Mouse (Mus musculus): ENCODE data around the gene Isg15.

Isg15 gene

DNA sequence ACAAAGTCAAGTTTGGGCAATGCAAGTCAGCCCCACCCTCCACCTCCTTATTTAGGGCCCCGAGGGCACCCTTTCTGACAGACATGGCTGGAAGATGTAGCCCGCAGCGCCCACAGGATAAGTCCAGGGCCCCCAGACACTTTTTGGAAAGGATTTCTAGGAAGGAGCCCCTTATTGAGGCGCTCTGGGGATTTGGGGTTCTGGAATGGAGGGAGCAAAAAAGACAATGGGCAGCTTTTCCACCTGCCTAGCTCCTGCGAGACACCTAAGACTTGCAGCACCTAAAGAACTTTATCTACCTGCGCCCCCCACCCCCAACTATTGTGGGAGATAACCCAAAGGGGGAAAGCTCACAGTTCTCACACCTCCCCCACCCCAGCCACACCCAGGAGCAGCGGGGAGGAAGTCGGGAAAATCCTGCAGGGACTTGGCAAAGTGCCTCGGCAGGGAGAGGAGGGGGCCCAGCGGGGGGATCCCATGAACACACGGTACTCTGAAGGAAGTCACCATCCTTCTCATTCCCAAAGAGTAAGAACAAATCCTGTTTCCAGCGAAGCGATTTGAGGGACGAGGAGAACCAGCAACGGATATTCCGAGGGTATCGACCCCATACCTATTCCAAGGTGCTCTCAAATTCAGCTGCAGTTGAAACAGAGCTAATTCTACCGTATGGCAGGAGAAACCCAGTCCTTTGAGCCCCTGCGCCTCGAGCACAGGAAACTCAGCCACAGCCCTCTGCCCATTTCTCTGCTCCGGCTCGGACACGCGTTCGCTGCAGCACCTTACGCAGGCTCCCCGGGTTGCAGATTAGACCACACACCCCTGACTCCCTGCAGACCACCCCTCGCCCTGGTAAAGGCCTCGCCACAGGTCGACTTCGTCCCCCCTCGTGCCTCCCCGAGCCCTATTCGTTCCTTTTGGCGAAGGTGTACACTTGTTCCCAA, 4.4 kb downstream of the Isg15 start:
- no peaks in the 10 kb centered on the region for H3K9me3 ChIP-seq (ENCODE audit: low read length)
- H3K4me1 ChIP-seq (replicated peaks; ENCODE audit: low read depth, low read length) = peaks cover 67% of the 10 kb centered on the region
- H3K36me3 ChIP-seq (ENCODE audit: insufficient read depth, low read length) = peaks cover 44% of the 10 kb centered on the region
- H3K4me3 ChIP-seq (replicated peaks; ENCODE audit: low read length) = peak overlapping the region; percentile 93
- peaks cover 13% of the 10 kb centered on the region for H3K27me3 ChIP-seq (ENCODE audit: insufficient read depth, low read length)
- TF ChIP-seq POU5F1 (IDR thresholded peaks at IDR 0.05; ENCODE audit: borderline replicate concordance, low read length) (no peak), NANOG (IDR thresholded peaks at IDR 0.05; ENCODE audit: borderline replicate concordance, low read length) (no peak), CTCF (conservative IDR thresholded peaks at IDR 0.05; ENCODE audit: low read length) (no peak)

GRCm38 (mm10) chr4:156194346-156194745, 6.3 kb downstream of the Isg15 start:
- peaks cover 83% of the 10 kb centered on the region for H3K4me1 ChIP-seq (replicated peaks; ENCODE audit: low read depth, low read length)
- no peak for TF ChIP-seq CTCF (conservative IDR thresholded peaks at IDR 0.05; ENCODE audit: low read length)
- no peak for TF ChIP-seq POU5F1 (IDR thresholded peaks at IDR 0.05; ENCODE audit: borderline replicate concordance, low read length)
- no peak for TF ChIP-seq NANOG (IDR thresholded peaks at IDR 0.05; ENCODE audit: borderline replicate concordance, low read length)
- no peaks in the 10 kb centered on the region for H3K9me3 ChIP-seq (ENCODE audit: low read length)
- peaks cover 61% of the 10 kb centered on the region for H3K36me3 ChIP-seq (ENCODE audit: insufficient read depth, low read length)
- H3K27me3 ChIP-seq (ENCODE audit: insufficient read depth, low read length) = peaks cover 7% of the 10 kb centered on the region
- H3K4me3 ChIP-seq (replicated peaks; ENCODE audit: low read length) = peak overlapping the region; percentile 93

DNA sequence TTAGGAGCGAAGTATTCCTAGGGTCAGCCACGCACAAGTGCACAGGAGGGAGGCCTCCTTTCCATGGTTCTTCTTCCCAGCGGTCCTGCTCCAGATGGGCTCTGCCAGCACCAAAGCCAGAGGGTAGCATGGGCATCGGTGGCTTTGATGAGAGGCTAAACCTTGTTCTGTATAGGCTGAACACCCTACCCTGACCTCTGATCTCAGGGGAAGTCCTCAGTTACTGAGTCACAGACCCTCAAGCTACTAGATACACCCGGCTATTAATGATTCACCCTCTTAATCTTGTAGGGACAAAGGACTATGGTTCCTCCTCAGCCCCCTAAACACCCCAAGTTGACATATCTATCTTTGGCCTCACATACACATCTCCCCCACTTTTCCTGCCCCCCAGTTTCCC, 6.7 kb downstream of the Isg15 start:
- no peak for TF ChIP-seq CTCF (conservative IDR thresholded peaks at IDR 0.05; ENCODE audit: low read length)
- no peak for TF ChIP-seq POU5F1 (IDR thresholded peaks at IDR 0.05; ENCODE audit: borderline replicate concordance, low read length)
- no peak for TF ChIP-seq NANOG (IDR thresholded peaks at IDR 0.05; ENCODE audit: borderline replicate concordance, low read length)

DNA sequence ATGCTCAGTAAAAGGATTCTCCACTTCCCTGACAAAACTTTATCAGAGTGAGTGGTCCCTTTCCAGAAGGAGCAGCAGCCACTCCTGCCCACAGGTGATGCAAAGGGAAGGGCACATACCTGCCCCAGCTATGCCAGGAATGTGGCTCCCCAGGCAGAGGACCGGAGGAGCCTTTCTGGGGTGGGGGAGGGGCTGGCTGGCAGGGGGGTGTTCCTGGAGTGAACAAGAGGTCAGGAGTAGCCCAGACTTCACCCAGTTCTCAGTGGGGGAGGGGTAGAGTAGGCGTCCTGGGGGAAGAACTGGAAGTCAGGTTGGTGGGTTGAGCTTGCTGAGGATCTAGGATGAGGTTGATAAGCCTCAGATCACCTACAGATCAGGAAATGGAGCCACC, 7.4 kb downstream of the Isg15 start:
- H3K4me3 ChIP-seq (replicated peaks; ENCODE audit: low read length) = peak overlapping the region; percentile 93
- no peaks in the 10 kb centered on the region for H3K9me3 ChIP-seq (ENCODE audit: low read length)
- TF ChIP-seq NANOG (IDR thresholded peaks at IDR 0.05; ENCODE audit: borderline replicate concordance, low read length) = no peak
- no peak for TF ChIP-seq CTCF (conservative IDR thresholded peaks at IDR 0.05; ENCODE audit: low read length)
- TF ChIP-seq POU5F1 (IDR thresholded peaks at IDR 0.05; ENCODE audit: borderline replicate concordance, low read length) = no peak
- H3K27me3 ChIP-seq (ENCODE audit: insufficient read depth, low read length) = no peaks in the 10 kb centered on the region
- H3K4me1 ChIP-seq (replicated peaks; ENCODE audit: low read depth, low read length) = peaks cover 85% of the 10 kb centered on the region
- peaks cover 61% of the 10 kb centered on the region for H3K36me3 ChIP-seq (ENCODE audit: insufficient read depth, low read length)

More for the DNA sequence above, 6.7 kb downstream of the Isg15 start:
- Histone ChIP-seq H3K4me3 (replicated peaks; ENCODE audit: low read length) (peak overlapping the region; percentile 93), H3K9me3 (ENCODE audit: low read length) (no peaks in the 10 kb centered on the region), H3K36me3 (ENCODE audit: insufficient read depth, low read length) (peaks cover 61% of the 10 kb centered on the region), H3K27me3 (ENCODE audit: insufficient read depth, low read length) (peaks cover 4% of the 10 kb centered on the region), H3K4me1 (replicated peaks; ENCODE audit: low read depth, low read length) (peaks cover 85% of the 10 kb centered on the region)

DNA sequence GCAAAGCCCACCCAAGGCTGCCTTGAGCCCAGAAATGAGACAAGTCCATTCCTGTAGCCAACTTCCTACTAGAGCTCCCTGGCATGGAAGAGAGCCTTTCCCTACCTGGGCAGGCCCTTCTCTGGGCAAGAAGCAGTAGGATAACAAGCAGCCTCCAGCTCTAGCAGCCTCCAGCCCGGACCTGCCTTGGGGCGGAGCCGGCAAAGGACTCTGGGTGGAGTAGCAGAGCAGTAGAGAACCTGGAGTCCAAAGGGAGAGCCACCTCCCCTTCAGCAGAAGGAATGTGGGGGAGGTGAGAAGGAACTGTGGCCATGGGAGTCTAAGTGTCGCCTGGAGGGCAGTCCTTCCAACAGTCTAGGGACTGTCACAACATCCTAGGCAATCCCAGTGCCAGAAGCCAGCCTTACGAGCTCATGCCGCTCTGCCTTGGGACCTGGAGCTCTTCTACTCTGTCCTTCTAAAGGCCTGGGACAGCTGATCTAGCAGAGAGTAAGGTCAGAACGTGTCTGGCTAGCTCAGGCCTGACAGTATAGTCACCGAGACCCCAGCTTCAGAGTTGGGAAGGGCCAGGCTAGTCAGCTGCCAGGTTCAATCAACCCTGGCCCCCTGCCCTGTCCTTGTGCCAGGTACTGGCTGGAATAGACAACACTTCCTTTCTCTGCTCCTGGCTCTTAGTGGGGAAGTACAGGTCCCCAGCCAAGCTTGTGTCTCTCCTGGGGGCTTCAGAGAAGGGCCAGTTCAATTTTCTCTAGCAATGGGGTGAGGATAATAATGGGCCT, 8.0 kb downstream of the Isg15 start:
- Histone ChIP-seq H3K36me3 (ENCODE audit: insufficient read depth, low read length) (peaks cover 66% of the 10 kb centered on the region), H3K4me1 (replicated peaks; ENCODE audit: low read depth, low read length) (peaks cover 91% of the 10 kb centered on the region), H3K27me3 (ENCODE audit: insufficient read depth, low read length) (no peaks in the 10 kb centered on the region), H3K4me3 (replicated peaks; ENCODE audit: low read length) (peak overlapping the region; percentile 93), H3K9me3 (ENCODE audit: low read length) (no peaks in the 10 kb centered on the region)
- TF ChIP-seq POU5F1 (IDR thresholded peaks at IDR 0.05; ENCODE audit: borderline replicate concordance, low read length) (no peak), CTCF (conservative IDR thresholded peaks at IDR 0.05; ENCODE audit: low read length) (no peak), NANOG (IDR thresholded peaks at IDR 0.05; ENCODE audit: borderline replicate concordance, low read length) (no peak)

- Histone ChIP-seq H3K27me3 (ENCODE audit: insufficient read depth, low read length) (no peaks in the 10 kb centered on the region), H3K36me3 (ENCODE audit: insufficient read depth, low read length) (peaks cover 86% of the 10 kb centered on the region)
- no peak for TF ChIP-seq POU5F1 (IDR thresholded peaks at IDR 0.05; ENCODE audit: borderline replicate concordance, low read length)
- peak; percentile 52; the same call in 1 of the 2 replicates for TF ChIP-seq NANOG (IDR thresholded peaks at IDR 0.05; ENCODE audit: borderline replicate concordance, low read length)
- TF ChIP-seq CTCF (conservative IDR thresholded peaks at IDR 0.05; ENCODE audit: low read length) = no peak
These were observed 11.8 kb downstream of the Isg15 start for GRCm38 (mm10) chr4:156188811-156189323.

DNA sequence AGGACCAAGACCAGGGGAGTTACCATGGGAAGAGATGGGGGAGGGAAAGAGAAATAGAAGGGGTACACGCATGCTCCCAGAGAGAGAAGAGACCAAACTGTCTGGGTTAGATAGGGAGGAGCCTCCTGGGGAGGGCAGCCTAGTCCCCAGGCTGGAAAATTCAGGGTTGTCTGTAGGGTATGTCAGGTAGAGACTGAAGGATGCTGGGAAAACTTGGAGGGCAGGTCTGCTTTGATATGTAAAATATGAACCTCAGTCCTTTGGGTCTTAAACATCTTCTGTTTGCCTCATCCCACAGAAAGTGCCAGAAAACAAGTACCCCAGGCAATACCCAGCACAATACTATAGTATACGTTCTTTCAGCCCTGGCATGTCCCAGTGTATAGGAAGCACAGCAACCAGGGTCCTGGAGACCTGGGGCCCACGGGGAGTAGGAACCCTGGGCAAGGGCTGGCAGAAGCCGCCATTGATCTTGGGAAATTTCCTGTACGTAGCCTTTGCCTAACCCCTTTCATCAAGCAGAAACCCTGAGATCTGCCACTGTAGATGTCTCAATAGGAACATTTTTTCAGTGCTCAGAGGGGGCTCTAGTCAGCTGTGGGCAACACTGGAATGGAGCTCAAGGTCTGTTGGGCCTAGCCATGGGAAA, 12.3 kb downstream of the Isg15 start:
- peaks cover 99% of the 10 kb centered on the region for H3K4me1 ChIP-seq (replicated peaks; ENCODE audit: low read depth, low read length)
- TF ChIP-seq POU5F1 (IDR thresholded peaks at IDR 0.05; ENCODE audit: borderline replicate concordance, low read length) = no peak
- TF ChIP-seq NANOG (IDR thresholded peaks at IDR 0.05; ENCODE audit: borderline replicate concordance, low read length) = no peak
- no peak for TF ChIP-seq CTCF (conservative IDR thresholded peaks at IDR 0.05; ENCODE audit: low read length)
- H3K27me3 ChIP-seq (ENCODE audit: insufficient read depth, low read length) = no peaks in the 10 kb centered on the region
- peaks cover 86% of the 10 kb centered on the region for H3K36me3 ChIP-seq (ENCODE audit: insufficient read depth, low read length)
- peak overlapping the region; percentile 93 for H3K4me3 ChIP-seq (replicated peaks; ENCODE audit: low read length)
- peaks cover 6% of the 10 kb centered on the region for H3K9me3 ChIP-seq (ENCODE audit: low read length)

More at GRCm38 (mm10) chr4:156188811-156189323, 11.8 kb downstream of the Isg15 start:
- H3K4me3 ChIP-seq (replicated peaks; ENCODE audit: low read length) = peak overlapping the region; percentile 93
- H3K4me1 ChIP-seq (replicated peaks; ENCODE audit: low read depth, low read length) = peaks cover 99% of the 10 kb centered on the region
- H3K9me3 ChIP-seq (ENCODE audit: low read length) = peaks cover under 1% of the 10 kb centered on the region; the same call in 1 of the 2 replicates

Data from E14TG2a.4 (cell line).